Mouse (Mus musculus) right cerebral cortex, postnatal 4 days (tissue): ENCODE results near the gene Gm11541.
A peak's percentile ranks its signal among the peaks of the same experiment; 100 is the strongest.
"Not testable (repeated sequence)": the region's sequence is repeated elsewhere in the genome, so short reads cannot be mapped to it uniquely, and the experiment has no call there.

ENCODE experiments used
- DNase-seq: peaks from one replicate; pipeline ENCODE4 v3.0.0-alpha.2; 2022

The Gm11541 gene

DNA sequence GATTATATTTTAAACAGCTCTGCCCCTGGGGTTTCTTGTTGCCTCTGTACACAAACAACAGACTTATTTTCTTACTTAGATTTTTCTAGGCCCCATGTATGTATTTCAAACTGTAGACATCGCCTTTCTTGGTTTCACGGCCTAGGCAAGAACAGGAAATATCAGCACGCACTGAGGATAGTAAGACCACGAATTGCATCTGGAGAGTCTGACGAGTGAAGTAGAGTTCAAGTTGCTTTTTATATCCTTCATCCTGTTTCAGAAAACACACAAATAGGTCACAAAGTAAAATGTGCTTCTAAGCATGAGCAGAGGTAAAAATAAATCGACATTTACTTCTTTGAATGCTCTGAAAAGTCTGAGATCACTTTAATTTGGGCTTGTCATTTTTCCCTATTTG lies 8.8 kb downstream of the Gm11541 start:
- no peak for DNase-seq

DNA sequence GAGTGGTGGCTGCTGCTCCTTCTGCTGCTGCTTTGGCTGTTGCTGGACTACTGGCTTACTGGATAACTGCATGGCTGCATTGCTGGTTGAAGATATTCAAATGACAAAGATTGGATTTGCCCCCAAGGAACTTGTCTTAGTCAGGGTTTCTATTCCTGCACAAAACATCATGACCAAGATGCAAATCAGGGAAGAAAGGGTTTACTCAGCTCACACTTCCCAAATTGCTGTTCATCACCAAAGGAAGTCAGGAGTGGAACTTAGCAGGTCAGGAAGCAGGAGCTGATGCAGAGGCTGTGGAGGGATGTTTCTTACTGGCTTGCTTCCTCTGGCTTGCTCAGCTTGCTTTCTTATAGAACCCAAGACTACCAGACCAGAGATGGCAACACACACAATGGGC lies 11.8 kb downstream of the Gm11541 start:
- DNase-seq = not testable (repeated sequence)

DNA sequence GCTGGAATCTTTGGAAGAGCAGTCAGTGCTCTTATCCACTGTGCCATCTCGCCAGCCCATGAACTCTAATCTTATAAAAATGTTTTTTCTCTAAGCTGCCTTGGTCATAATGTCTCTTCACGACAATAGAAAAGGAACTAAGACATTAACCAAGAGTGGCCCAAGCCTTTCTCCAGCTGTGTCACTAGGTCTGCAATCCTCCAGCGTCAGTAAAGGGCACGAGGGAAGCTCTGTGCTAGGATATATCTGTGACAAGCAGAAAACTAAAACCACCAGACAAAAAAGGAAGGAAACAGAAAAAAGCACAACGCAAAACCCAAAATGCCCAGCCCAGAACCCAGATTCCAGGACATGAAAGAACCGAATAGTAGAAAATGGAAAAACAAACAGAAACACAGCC lies 17.1 kb downstream of the Gm11541 start:
- no peak for DNase-seq

DNA sequence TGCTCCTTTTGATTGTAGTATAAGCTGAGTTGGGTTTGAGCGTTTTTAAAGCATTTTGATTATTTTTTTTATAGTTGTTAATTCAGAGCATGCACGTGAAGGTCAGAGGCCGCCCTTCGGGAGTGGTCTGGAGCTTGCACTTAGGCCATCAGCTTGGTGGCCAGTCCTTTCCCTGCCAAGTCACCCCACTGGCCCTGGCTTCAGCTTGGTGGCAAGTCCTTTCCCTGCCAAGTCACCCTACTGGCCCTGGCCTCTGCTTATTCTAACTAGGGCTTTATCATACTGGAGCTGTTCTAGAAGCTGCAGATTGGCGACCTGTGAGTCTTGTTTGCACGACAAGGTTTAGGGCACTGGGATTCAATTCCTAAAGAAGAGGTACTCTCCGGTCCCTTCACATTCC lies 21.9 kb downstream of the Gm11541 start:
- no peak for DNase-seq

DNA sequence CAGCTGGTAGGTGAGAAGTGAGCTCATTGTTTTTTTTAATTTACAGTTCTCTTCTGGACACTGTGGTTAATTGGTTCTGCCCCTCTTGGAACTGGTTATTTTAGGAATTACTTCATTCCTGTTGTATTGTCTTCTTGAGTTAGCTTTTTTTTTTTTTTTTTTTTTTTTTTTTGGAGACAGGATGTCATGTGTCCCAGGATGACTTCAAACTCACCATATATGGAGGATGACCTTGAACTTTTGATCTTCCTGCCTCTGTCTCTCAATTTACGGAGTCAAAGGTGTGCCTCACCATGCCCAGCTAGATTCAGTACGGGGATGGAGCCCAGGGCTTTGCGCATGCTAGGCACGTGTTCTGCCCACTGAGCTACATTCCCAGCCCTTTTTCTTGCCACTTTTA lies 22.7 kb downstream of the Gm11541 start:
- DNase-seq = no peak

DNA sequence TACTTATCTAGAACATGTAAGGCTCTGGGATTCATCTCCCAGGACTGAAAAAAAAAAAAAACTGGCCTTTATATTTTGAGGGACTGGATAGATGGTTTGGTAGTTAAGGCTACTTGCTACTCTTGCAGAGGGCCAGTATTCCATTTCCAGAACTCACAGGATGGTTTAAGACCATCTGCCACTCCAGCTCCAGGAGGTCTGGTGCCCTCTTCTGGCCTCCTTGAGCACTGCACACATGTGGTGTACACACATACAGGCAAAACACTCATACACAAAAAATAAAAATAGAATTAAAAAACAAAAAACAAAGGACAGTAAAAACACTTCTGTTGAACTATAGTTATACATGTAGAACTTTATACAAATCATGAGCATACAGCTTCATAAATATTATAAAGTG lies 23.7 kb downstream of the Gm11541 start:
- no peak for DNase-seq

DNA sequence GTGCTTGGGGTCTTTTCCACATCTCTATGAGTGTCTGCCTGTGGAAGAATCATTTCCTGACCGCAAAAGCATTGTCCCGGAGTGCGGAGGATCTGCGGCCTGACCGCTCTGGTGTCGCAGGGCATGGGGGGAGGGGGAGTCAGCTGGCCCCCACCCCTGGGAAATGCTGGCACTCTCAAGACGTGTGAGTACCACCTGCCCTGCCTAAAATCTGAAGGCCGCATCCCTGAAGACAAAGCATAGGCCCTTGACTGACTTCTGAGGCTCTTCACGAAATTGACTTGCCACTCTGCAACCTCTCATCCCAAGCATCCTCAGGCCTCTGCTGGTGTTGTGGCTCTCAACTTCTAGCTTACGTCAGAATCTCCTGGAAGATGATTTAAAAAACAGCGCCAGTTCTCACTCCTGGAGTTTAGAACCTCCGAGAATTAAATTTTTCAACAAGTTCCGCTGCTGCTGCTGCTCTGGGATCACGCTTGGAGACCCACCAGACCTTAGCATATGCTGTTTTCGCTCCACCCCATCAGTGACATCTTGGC lies 26.6 kb downstream of the Gm11541 start:
- no peak for DNase-seq

DNA sequence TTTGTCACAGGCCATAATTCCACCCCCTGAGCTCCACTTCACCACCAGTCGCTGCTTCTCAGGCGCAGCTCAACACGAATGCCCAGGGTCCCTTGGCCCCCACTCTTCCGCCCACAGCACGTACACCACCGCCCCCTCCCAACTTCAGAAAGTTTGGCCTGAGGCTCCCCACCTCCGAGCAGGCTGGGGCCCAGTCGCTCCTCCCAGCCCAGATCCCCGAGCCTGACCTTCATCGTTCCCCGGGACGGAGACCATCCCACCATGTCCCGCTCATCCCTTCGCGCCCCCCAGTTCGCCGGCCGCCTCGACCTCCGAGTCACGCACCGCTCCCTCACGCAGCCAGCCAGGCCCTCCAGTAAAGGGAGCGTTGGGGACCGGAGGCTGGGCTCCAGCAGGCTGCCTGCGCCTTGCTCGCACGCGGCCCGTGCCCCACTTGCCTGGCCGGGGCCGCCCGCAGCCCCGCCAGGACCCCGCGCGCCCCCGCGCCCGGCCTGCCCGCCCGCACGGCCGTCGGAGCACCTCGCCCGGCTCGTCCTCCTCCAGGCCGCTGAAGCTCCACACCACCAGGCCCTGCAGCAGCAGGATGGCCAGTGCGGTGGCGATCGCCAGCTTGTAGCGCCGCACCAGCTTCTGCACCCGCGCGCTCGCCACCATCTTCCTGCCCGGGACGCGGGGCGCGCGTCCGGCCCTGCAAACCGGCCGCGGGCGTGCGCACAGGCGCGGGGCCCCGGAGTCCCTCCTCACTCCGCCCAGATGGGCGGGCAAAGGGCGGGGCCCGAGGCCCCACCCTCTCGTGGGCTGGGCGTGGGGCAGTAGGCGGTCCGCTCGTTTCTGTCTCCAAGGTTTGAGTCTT lies 27.3 kb downstream of the Gm11541 start, which contains the start of gene Xylt2:
Gene Xylt2 (minus strand): TSS at position 762 of the 853 bp plus-strand sequence.
- peak; percentile 89 for DNase-seq

DNA sequence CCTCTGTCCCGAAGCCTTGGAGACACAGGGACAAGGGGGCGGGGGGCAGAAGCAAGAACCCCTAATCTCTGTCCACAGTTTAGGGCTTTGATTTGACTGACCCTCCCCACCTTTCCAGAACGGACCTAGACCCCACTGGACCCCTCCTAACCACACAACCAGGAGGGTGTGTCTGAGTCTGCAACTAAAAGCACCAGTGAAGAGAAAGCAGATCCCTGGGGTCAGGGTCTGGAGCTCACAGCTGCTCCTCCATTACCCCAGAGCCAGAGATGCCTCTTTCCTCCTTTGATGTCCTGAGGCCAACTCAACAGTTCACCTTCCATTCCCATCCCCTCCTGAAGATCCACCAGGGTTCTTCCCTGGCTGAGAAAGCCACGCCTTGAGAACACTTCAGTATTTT lies 28.0 kb downstream of the Gm11541 start:
- no peak for DNase-seq

DNA sequence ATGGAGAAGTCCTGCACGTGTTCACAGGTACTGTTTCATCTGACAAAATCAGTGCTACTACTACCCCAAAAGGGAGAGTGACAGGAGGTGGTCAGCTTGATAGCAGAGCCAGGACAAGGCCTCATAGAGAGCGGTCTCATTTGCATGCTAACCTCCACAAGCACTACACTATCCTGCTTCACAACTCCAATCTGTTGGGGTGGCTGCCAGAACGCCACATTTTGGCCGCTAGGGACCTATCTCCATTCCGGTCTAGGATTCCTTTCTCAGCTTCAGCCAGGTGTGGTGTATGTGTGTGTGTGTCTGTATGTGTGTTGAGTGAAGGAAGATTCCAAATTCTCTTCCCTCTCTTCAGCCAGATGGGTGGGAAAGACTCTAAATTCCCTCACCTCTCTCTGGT lies 28.9 kb downstream of the Gm11541 start:
- no peak for DNase-seq

DNA sequence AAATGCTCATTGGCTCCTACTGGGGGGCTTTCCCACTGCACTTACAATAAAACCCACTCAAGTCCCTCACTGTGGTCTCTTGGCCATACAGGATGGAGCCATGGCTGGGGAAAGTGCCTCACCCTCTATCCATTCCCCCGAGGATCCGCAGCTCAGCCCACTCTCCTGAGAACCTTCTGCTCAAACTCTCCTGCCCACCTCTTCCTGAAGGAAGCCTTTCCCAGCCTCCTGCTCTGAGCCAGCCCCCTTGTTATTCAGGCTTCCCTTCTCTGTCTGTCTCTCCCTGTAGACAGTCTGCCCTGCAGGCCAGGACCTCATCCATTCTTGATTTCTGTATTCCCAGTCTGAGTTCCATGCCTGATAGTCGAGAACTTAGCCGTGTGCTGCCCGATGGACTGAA lies 29.3 kb downstream of the Gm11541 start:
- no peak for DNase-seq

DNA sequence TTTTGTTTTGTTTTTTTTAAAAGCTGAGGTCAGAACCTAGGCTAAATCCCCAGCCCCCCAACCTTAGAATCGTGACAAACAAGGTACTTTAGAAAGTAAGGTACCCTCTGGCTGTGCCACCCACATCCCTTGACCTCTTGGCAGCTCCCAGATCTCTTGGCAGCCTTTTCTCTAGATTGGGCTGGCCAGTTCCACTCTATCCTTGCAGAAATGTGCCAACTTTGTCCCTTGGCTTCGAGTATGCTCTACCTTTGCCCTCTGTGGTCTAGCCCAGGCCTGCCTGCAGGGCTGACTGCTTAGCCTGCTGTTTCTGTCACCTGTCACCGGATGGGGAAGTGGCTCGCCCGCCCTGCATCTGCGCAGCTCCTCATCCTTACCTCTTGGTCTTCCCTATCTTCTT lies 39.0 kb downstream of the Gm11541 start:
- DNase-seq = no peak

DNA sequence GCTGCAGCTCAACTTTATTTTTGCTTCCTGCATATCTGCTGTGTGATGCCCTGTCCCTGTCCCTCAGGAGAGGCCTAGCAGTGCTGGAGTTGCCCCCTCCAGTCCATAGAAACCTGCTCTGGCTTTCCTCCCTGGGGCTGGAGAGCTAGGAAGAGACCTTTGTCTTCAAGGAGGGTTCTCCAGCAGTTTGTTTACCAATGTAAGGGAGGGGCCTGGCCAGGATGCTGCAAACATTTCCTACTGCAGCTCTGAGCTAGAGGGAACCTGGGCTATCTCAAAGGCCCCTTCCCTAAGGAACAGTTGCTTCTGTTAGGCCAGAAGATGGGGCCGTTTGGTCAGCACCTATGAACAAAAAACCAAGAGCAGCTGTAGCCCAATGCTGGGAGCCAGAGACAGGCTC lies 43.0 kb downstream of the Gm11541 start:
- DNase-seq = no peak

DNA sequence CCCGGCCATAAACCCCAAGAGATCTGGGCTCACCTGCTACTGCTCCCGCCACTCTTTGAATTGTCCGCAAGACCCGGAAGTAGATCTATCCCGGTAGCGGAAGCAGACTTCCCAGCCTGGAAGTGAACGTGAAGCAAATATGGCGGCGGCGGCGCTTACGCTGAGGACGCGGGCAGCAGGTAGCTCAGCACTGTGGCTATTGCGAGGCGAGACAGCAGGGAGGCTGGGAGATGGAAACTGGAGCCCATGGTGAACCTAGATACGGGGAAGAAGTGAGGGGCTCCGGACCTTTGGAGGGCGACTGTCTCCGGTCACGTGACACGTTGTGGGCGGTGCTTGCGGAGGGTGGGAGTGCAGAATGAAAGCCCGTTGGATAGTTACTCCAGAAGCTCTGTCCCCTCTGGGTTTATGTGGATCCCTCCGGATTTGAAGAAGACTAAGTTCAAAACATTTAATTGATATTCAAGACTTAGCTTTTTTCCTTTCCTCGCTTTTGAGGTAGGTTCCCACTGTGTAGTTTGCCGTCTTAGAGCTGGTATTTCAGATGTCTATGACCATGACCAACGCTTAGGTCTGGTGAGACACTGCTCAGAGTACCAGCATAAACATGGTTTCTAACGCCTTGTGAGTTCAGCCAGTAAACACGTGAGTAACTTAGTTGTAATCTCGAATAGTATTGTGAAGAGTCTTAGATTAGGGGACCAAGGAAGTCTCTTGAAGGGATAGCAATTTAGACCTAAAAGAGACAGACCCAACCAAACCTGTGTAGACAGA lies 50.4 kb downstream of the Gm11541 start, which contains the start of the genes Mrpl27 and Eme1:
Gene Mrpl27 (plus strand): TSS at position 105 of the 774 bp plus-strand sequence.
Gene Eme1 (minus strand): TSS at position 302 of the 774 bp plus-strand sequence.
- peak; percentile 78 for DNase-seq

DNA sequence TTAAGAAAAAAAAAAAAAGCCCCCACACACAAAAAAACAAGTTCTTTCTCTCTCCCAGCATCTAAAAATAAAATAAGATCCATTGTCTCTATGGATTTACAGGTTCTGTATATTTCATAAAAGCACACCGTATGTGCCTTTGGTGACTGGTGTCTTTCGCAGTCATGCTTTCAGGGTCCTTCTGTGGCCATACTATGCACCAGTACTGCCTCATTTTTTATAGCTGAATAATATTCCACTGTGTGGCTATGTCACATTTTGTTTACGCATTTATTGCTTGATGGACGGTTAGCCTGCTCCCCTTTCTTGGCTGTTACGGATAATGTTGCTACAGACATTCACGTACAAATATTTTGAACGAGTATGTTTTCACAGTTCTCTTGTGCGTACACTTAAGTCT lies 51.3 kb downstream of the Gm11541 start:
- DNase-seq = no peak

DNA sequence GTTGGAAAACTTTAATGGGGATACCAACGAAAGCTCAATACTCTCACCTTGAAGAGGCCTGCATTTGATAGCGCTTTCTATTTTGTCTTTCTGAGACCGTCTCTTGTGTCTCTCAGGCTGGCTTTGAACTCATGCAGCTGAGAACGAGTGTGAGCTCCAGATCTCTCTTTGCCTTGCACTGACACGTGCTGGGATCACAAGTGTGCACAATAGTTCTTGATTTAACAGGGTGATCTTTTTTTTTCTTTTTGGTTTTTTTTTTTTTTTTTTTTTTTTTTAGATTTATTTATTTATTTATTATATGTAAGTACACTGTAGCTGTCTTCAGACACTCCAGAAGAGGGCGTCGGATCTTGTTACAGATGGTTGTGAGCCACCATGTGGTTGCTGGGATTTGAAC lies 53.1 kb downstream of the Gm11541 start:
- not testable (repeated sequence) for DNase-seq

DNA sequence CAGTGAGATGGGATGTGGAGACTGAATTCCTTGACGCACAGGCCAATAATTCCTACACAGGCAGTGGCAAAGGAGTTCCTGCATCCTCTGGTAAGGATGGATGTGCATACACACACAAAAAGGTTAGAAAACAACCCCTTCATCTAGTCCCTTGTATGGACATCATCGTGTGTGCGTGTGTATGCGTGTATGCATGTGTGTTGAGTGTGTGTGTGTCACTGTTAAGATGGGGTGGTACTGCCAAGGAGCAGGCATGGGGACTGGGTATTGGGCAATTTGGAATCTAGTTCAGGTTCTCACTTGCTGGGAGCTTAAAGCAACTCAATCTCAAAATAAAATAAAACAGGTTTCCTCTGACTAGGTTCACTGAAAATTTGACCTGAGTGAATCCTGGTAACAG lies 57.8 kb downstream of the Gm11541 start:
- no peak for DNase-seq
